Comparison of ENCODE assay signal across 22 mouse cellular contexts in the genomic region with DNA sequence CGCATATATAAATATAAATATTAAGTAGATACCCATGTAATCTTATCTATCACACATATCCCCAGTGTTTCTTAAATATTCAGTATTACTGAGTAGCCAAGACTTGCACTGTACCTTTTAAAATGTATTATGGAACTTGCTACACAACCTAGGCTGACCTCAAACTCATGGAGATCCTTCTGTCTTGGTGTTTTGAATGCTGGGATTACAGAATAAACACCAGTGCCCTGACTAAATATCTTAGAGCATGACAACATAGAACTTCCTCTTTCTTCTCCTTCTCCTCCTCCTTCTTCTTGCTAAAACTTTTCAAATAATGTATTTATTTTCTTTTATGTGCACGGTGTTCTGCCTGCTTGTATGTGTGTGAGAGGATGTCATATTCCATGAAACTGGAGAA.
"Had no signal": no experiment of that assay in that cellular context is flagged by ENCODE, and none has a peak within 500 bp of the region (broad histone marks: within the 10 kb centered on the region; RNA-seq: fewer than 3 reads in every experiment).

No protein-coding gene starts in this region.

- DNase-seq: cerebellum, adult 2 months; cerebellum, adult 8-10 months; cerebellum, adult 9-10 months; cerebellum, adult 9-11 months; cerebellum, postnatal 10 days; cerebellum, postnatal 14 days; cerebellum, postnatal 25 days; cerebellum, postnatal 36 days; embryo, embryonic 11 days; forebrain, postnatal 0 days; gastrocnemius, adult 2 months; gastrocnemius, postnatal 10 days; gastrocnemius, postnatal 14 days; gastrocnemius, postnatal 25 days; gastrocnemius, postnatal 36 days; heart, adult 11 months; heart, adult 18-20 months; heart, adult 2 months had no signal

- ATAC-seq: forebrain, embryonic 13.5 days; forebrain, embryonic 14.5 days; forebrain, embryonic 15.5 days; forebrain, embryonic 16.5 days; forebrain, postnatal 0 days had no signal
